Mouse (Mus musculus) heart, embryonic 13.5 days (tissue): ENCODE data around the gene Mier1. TPM values are rescaled to one million over a fixed set of nuclear protein-coding genes. Genes with fewer than 3 reads are reported as not detected.

Experiments used
- ATAC-seq: fragments of 200-750 bp; cut with Nextera tagmentation; 2 replicates; pipeline ENCODE4 v1.8.0; 2017; ENCODE audit warnings: moderate TSS enrichment; ENCODE audit not compliant: insufficient number of reproducible peaks, low FRiP score, low TSS enrichment; ENCODE audit errors: extremely low read depth
- H3K27ac ChIP-seq: fragments of 300-500 bp; sonication (generic); replicated peaks from 2 replicates; pipeline ENCODE4 v1.5.1; 2015; ENCODE audit warnings: moderate library complexity, mild to moderate bottlenecking, inconsistent platforms
- H3K27me3 ChIP-seq: fragments of 300-500 bp; sonication (generic); replicated peaks from 2 replicates; pipeline ENCODE4 v1.6.1; 2015; ENCODE audit warnings: mild to moderate bottlenecking, inconsistent platforms
- H3K36me3 ChIP-seq: fragments of 300-500 bp; sonication (generic); 2 replicates; pipeline ENCODE4 v1.6.1; 2015; ENCODE audit warnings: mild to moderate bottlenecking, inconsistent platforms
- H3K4me1 ChIP-seq: fragments of 300-500 bp; sonication (generic); 2 replicates; pipeline ENCODE4 v1.6.1; 2015; ENCODE audit warnings: inconsistent platforms
- H3K4me2 ChIP-seq: fragments of 300-500 bp; sonication (generic); 2 replicates; pipeline ENCODE4 v1.6.1; 2015; ENCODE audit warnings: inconsistent platforms, mild to moderate bottlenecking, moderate library complexity
- H3K4me3 ChIP-seq: fragments of 300-500 bp; sonication (generic); 2 replicates; pipeline ENCODE4 v1.5.1; 2015; ENCODE audit warnings: moderate library complexity, mild to moderate bottlenecking, inconsistent platforms
- H3K9ac ChIP-seq: fragments of 300-500 bp; sonication (generic); 2 replicates; pipeline ENCODE4 v1.6.1; 2015; ENCODE audit warnings: inconsistent platforms, mild to moderate bottlenecking, moderate library complexity
- H3K9me3 ChIP-seq: fragments of 300-500 bp; sonication (generic); 2 replicates; pipeline ENCODE4 v1.6.1; 2016; ENCODE audit warnings: inconsistent platforms
- WGBS: fragments of 180-500 bp; shearing (Covaris S2); methylation state at CpG from one replicate; pipeline ENCODE4 v1.1.7; 2015; ENCODE audit warnings: mixed read lengths; 5-methylcytosine and 5-hydroxymethylcytosine counted together
- polyA plus RNA-seq: library from polyadenylated mRNA; unstranded; fragments of >200 nt; fragmentation: Nextera tagmentation; extraction: Ambion mirVana; gene quantifications from 2 replicates; pipeline ENCODE4 v1.2.1, GENCODE M21; 2015

Mier1 gene
- polyA plus RNA-seq, result 24.0 and 29.3 TPM in 2 replicates

DNA sequence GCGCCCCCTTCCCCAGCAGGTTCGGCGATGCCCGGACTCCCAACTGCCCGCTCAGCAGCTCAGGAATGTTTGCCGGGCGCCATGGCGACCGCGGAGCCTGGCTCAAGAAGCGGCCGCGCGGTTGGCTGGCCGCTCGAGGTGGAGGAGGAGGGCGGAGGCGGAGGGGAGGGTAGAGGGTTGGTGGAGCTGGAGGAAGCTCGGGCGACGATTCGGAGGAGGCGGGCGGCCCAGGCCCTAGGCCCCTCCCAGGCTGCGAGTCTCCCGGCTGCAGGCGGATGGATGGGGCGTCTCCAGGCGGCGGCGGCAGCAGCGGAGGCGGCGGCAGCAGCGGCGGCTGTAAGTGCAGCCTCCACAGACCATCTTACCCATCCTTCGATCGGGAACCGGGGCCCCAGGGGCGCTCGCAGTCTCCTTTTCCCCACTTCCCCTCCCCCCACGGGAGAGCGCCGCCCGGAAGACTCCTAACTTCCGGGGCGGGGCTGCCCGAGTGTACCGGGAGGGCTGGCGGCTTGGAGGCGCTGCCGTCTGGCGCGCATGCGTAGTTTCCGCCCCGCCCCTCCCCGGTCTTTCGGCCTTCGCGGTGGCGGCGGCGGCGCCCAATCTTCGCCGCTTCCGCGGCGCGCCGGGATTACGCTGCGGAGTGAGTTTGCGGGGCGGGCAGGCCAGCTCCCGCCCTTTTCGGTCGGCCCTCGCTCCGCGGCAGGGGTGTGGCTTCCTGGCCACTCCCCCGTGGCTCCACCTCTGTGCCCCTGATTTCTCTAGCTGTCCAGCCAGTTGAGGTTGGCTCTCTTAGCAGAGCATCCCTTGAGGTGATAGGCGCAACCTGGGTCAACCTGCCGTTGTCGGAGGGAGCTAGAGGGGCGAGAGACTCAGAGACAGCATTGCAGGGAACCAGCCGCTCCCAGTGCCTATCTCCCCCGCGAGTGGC lies at the start of gene Mier1, which contains the start of gene Wdr78:
Gene Mier1 (plus strand): TSS at position 207 of the 928 bp plus-strand sequence.
Gene Wdr78 (minus strand): TSS at position 372 of the 928 bp plus-strand sequence.
- Histone ChIP-seq H3K4me1 (peaks cover 27% of the 10 kb centered on the region), H3K27ac (peak within 1 kb of the TSS; percentile 99), H3K9ac (peak within 1 kb of the TSS; percentile 91), H3K9me3 (no peaks in the 10 kb centered on the region), H3K27me3 (no peaks in the 10 kb centered on the region), H3K4me2 (peak within 1 kb of the TSS; percentile 88), H3K4me3 (peak within 1 kb of the TSS; percentile 93), H3K36me3 (peaks cover 11% of the 10 kb centered on the region)
- WGBS, result under 1% methylated on average over 74 of the region's 90 CpGs
- ATAC-seq, result peak; percentile 95

GRCm38 (mm10) chr4:103064421-103064820 lies 49.8 kb upstream of the Mier1 start:
- Histone ChIP-seq H3K27ac (no peak overlapping the region), H3K27me3 (no peaks in the 10 kb centered on the region), H3K9me3 (no peaks in the 10 kb centered on the region), H3K4me2 (no peak overlapping the region), H3K9ac (no peak overlapping the region), H3K4me1 (no peaks in the 10 kb centered on the region), H3K36me3 (no peaks in the 10 kb centered on the region), H3K4me3 (no peak overlapping the region)
- 63% methylated on average over 2 of the region's 2 CpGs for WGBS
- no peak for ATAC-seq

GRCm38 (mm10) chr4:103064976-103065375 lies 49.2 kb upstream of the Mier1 start:
- ATAC-seq, result no peak
- Histone ChIP-seq H3K4me1 (no peaks in the 10 kb centered on the region), H3K27ac (no peak overlapping the region), H3K9me3 (no peaks in the 10 kb centered on the region), H3K27me3 (no peaks in the 10 kb centered on the region), H3K4me3 (no peak overlapping the region), H3K9ac (no peak overlapping the region), H3K4me2 (no peak overlapping the region), H3K36me3 (no peaks in the 10 kb centered on the region)
- 63% methylated on average over 5 of the region's 5 CpGs for WGBS

DNA sequence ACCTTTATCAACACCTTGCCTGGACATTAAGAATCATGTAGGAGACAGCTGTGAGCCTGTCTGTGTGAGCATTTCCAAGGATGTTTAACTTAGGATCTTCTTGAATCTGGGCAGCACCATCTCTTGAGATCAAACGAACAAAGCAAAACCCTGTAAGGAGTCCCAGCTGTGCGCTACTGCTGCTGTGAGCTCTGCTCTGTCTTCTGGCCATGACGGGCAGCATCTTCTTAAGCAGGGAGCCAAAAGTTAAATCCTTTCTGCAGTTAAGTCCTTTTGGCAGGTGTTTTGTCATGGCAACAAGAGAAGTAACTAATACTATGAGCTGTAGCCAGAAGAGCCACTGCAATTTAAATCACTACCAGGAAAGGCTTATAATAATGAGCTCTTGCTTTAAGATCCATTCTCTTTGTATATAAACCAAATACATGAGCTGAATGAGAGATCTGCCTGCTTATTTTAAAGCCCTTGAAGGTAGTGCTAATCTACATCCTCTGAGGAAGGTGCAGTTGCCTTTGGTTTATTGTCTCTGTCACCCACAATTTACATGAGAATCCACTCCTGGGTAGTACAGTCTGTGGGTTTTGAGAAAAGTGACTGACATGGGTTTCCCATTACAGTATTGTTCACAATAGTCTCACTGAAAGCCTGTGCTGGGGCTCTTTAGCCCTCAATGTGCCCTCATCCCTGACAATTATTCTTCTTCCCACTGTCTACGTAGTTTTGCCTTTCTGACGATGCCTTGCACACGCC lies 46.1 kb upstream of the Mier1 start:
- H3K36me3 ChIP-seq, result no peaks in the 10 kb centered on the region
- no peak overlapping the region for H3K27ac ChIP-seq
- H3K27me3 ChIP-seq, result no peaks in the 10 kb centered on the region
- no peak for ATAC-seq
- no peak overlapping the region for H3K4me3 ChIP-seq
- H3K9me3 ChIP-seq, result no peaks in the 10 kb centered on the region
- WGBS, result 77% methylated on average over 6 of the region's 6 CpGs
- H3K4me1 ChIP-seq, result no peaks in the 10 kb centered on the region
- H3K9ac ChIP-seq, result no peak overlapping the region
- H3K4me2 ChIP-seq, result no peak overlapping the region

GRCm38 (mm10) chr4:103070631-103071030 lies 43.6 kb upstream of the Mier1 start:
- no peak overlapping the region for H3K27ac ChIP-seq
- no peak overlapping the region for H3K9ac ChIP-seq
- H3K4me3 ChIP-seq, result no peak overlapping the region
- no peaks in the 10 kb centered on the region for H3K36me3 ChIP-seq
- H3K27me3 ChIP-seq, result no peaks in the 10 kb centered on the region
- H3K9me3 ChIP-seq, result no peaks in the 10 kb centered on the region
- H3K4me2 ChIP-seq, result no peak overlapping the region
- H3K4me1 ChIP-seq, result no peaks in the 10 kb centered on the region
- WGBS, result 79% methylated on average over 3 of the region's 3 CpGs
- ATAC-seq, result no peak

DNA sequence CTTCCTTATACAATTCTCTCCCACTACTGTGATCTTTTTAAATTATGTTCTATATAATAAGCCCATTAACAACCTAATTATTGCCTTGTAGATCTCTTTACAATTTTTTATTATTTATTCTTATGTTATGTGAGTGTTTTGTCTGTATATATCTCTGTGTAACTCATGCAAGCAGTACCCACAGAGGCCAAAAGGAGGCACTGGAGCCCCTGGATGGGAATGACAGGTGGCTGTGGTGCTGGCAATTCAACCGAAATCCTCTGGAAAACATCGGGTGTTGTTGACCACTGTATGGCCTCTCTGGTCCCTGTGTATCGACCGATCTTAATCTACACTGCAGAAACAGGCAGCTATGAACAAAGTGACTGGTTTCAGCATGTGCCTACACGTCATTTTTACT lies 29.0 kb upstream of the Mier1 start:
- no peak overlapping the region for H3K9ac ChIP-seq
- no peaks in the 10 kb centered on the region for H3K36me3 ChIP-seq
- 84% methylated on average over 5 of the region's 5 CpGs for WGBS
- H3K9me3 ChIP-seq, result no peaks in the 10 kb centered on the region; the same call in 1 of the 2 replicates
- H3K27me3 ChIP-seq, result no peaks in the 10 kb centered on the region
- no peak overlapping the region for H3K27ac ChIP-seq
- no peak overlapping the region for H3K4me3 ChIP-seq
- no peak for ATAC-seq
- H3K4me1 ChIP-seq, result no peaks in the 10 kb centered on the region
- H3K4me2 ChIP-seq, result no peak overlapping the region

DNA sequence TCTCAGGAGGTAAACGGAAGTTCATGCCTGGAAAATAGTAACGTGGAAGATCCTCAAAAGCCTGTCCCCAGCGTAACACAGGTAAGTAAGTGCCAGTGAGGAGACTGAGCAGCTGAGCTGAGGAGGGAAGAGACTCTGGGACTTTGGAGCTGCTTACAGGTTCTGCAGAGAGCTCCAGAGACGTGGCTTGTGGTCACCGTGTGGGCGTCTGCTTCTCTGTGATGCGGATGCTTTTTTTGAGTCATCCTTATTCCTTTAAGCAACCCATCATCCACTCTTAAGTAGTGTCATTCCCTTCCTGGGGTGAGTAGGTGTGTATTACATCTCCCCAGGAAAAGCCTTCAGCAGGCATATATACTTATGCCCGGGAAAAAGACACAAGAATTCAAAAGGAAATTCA lies 18.3 kb upstream of the Mier1 start:
- H3K36me3 ChIP-seq, result no peaks in the 10 kb centered on the region
- no peaks in the 10 kb centered on the region for H3K9me3 ChIP-seq
- H3K27me3 ChIP-seq, result no peaks in the 10 kb centered on the region
- ATAC-seq, result no peak
- H3K9ac ChIP-seq, result no peak overlapping the region
- no peak overlapping the region for H3K27ac ChIP-seq
- WGBS, result 85% methylated on average over 8 of the region's 8 CpGs
- no peak overlapping the region for H3K4me2 ChIP-seq
- peaks cover 5% of the 10 kb centered on the region for H3K4me1 ChIP-seq
- H3K4me3 ChIP-seq, result no peak overlapping the region

- Histone ChIP-seq H3K9ac (no peak overlapping the region), H3K27me3 (no peaks in the 10 kb centered on the region), H3K4me1 (peaks cover 10% of the 10 kb centered on the region), H3K9me3 (no peaks in the 10 kb centered on the region), H3K27ac (no peak overlapping the region), H3K4me3 (no peak overlapping the region), H3K36me3 (no peaks in the 10 kb centered on the region), H3K4me2 (no peak overlapping the region)
- ATAC-seq, result no peak
- 79% methylated on average over 5 of the region's 5 CpGs for WGBS
Measured at GRCm38 (mm10) chr4:103098532-103098931, 15.7 kb upstream of the Mier1 start.

DNA sequence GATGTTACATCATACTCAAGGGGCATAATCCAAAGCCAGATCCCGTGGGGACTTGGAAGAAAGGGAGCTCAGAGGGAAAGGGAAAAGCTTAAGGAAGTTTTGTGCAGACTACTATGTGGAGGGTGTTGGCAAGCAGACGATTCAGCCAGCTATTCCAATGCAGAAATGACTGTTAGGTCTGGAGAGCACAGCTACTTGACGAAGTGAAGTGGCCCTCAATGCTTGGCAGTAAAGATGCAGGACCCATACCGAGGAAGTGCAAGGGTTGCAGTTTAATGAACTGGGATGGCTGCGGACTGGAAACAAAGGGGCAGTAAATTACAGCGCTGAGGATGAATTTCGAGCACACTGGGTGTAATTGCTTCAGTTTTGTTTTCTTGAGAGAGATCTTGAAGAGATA lies 1.5 kb upstream of the Mier1 start:
- Histone ChIP-seq H3K4me3 (peak overlapping the region; percentile 93; the same call in 1 of the 2 replicates), H3K27ac (no peak overlapping the region), H3K4me2 (peak overlapping the region; percentile 88), H3K4me1 (peaks cover 27% of the 10 kb centered on the region), H3K9me3 (no peaks in the 10 kb centered on the region), H3K36me3 (peaks cover 11% of the 10 kb centered on the region), H3K27me3 (no peaks in the 10 kb centered on the region), H3K9ac (peak overlapping the region; percentile 91; the same call in 1 of the 2 replicates)
- 61% methylated on average over 7 of the region's 7 CpGs for WGBS
- no peak for ATAC-seq

- peak overlapping the region; percentile 93 for H3K4me3 ChIP-seq
Measured at GRCm38 (mm10) chr4:103113402-103113801, 788 bp upstream of the Mier1 start.

GRCm38 (mm10) chr4:103118888-103119228 lies 4.7 kb downstream of the Mier1 start:
- peak overlapping the region; percentile 98 for H3K27ac ChIP-seq
- WGBS, result under 1% methylated on average over 15 of the region's 15 CpGs
- peaks cover 15% of the 10 kb centered on the region for H3K36me3 ChIP-seq
- peak overlapping the region; percentile 97 for H3K9ac ChIP-seq
- no peaks in the 10 kb centered on the region for H3K9me3 ChIP-seq
- peaks cover 43% of the 10 kb centered on the region for H3K4me1 ChIP-seq
- ATAC-seq, result no peak
- H3K4me3 ChIP-seq, result peak overlapping the region; percentile 91
- peak overlapping the region; percentile 71 for H3K4me2 ChIP-seq
- H3K27me3 ChIP-seq, result no peaks in the 10 kb centered on the region

More at GRCm38 (mm10) chr4:103113402-103113801, 788 bp upstream of the Mier1 start:
- Histone ChIP-seq H3K4me2 (peak overlapping the region; percentile 88), H3K9ac (peak overlapping the region; percentile 91), H3K27me3 (no peaks in the 10 kb centered on the region), H3K9me3 (no peaks in the 10 kb centered on the region), H3K27ac (peak overlapping the region; percentile 99; the same call in 1 of the 2 replicates), H3K4me1 (peaks cover 24% of the 10 kb centered on the region), H3K36me3 (peaks cover 11% of the 10 kb centered on the region)
- no peak for ATAC-seq
- WGBS, result 12% methylated on average over 11 of the region's 11 CpGs
